Mouse (Mus musculus): ENCODE measurements around the gene Trpv2. TPM values are rescaled to one million over a fixed set of nuclear protein-coding genes. Genes with fewer than 3 reads are reported as not detected.

Trpv2 gene
- total and polyA plus RNA-seq, 2 experiments from 2014 or later, result 2.6 to 7.7 TPM

GRCm38 (mm10) chr11:62554934-62555517 lies 19.3 kb upstream of the Trpv2 start:
- DNase-seq (ENCODE audit: low spot score) (no peak), ATAC-seq (ENCODE audit: insufficient read depth, low read depth) (no peak)
- TF ChIP-seq EP300 (IDR thresholded peaks at IDR 0.05; ENCODE audit: low read depth) (no peak), CTCF (IDR thresholded peaks at IDR 0.05; ENCODE audit: low read depth) (no peak)
- no peak overlapping the region for H3K9ac ChIP-seq (replicated peaks; ENCODE audit: low read depth, low read length)
- no peak overlapping the region for H3K27ac ChIP-seq (ENCODE audit: low read depth)
- H3K4me2 ChIP-seq (ENCODE audit: low read depth, low read length), result peak overlapping the region; percentile 87
- no peak overlapping the region for H3K4me3 ChIP-seq (ENCODE audit: low read depth, low read length)
- no peaks in the 10 kb centered on the region for H3K9me3 ChIP-seq (replicated peaks; ENCODE audit: control insufficient read depth, low read length)
- peaks cover 22% of the 10 kb centered on the region for H3K4me1 ChIP-seq (ENCODE audit: control insufficient read depth, insufficient read depth)
- no peaks in the 10 kb centered on the region for H3K27me3 ChIP-seq (ENCODE audit: control insufficient read depth, insufficient read depth, low read length)
- peaks cover 18% of the 10 kb centered on the region for H3K36me3 ChIP-seq (replicated peaks; ENCODE audit: control insufficient read depth, insufficient read depth, low read length)

GRCm38 (mm10) chr11:62555896-62556412 lies 18.3 kb upstream of the Trpv2 start:
- H3K36me3 ChIP-seq (replicated peaks; ENCODE audit: control insufficient read depth, insufficient read depth, low read length), result peaks cover 18% of the 10 kb centered on the region
- ATAC-seq (ENCODE audit: insufficient read depth, low read depth), result no peak
- no peaks in the 10 kb centered on the region for H3K9me3 ChIP-seq (replicated peaks; ENCODE audit: control insufficient read depth, low read length)
- no peak overlapping the region for H3K9ac ChIP-seq (replicated peaks; ENCODE audit: low read depth, low read length)
- no peak overlapping the region for H3K4me3 ChIP-seq (ENCODE audit: low read depth, low read length)
- no peak overlapping the region for H3K27ac ChIP-seq (ENCODE audit: low read depth)
- H3K4me1 ChIP-seq (ENCODE audit: control insufficient read depth, insufficient read depth), result peaks cover 22% of the 10 kb centered on the region
- no peaks in the 10 kb centered on the region for H3K27me3 ChIP-seq (ENCODE audit: control insufficient read depth, insufficient read depth, low read length)
- H3K4me2 ChIP-seq (ENCODE audit: low read depth, low read length), result no peak overlapping the region
- no peak for TF ChIP-seq CTCF (IDR thresholded peaks at IDR 0.05; ENCODE audit: low read depth)
- no peak for TF ChIP-seq EP300 (IDR thresholded peaks at IDR 0.05; ENCODE audit: low read depth)
- no peak for DNase-seq (ENCODE audit: low spot score)

DNA sequence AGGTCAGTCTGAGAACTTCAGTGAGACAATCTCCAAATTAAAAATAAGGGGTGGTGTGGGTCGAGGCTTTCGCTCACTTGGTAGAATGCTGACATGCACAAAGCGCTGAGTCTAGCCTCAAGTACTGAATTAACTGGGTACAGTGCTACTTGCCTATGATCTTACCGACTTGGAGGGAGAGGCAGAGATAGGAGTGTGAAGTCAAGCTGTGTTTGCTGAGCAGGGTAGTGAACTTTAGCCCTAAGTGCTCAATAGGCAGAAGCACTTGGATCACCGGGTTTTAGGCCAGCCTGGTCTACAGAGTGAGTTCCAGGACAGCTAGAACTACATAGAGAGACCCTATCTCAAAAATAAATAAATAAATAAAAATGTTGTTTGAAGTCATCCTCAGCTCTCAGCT lies 17.1 kb upstream of the Trpv2 start:
- Histone ChIP-seq H3K4me1 (ENCODE audit: control insufficient read depth, insufficient read depth) (peaks cover 22% of the 10 kb centered on the region), H3K9ac (replicated peaks; ENCODE audit: low read depth, low read length) (no peak overlapping the region), H3K4me3 (ENCODE audit: low read depth, low read length) (no peak overlapping the region), H3K27ac (ENCODE audit: low read depth) (no peak overlapping the region), H3K27me3 (ENCODE audit: control insufficient read depth, insufficient read depth, low read length) (no peaks in the 10 kb centered on the region), H3K4me2 (ENCODE audit: low read depth, low read length) (no peak overlapping the region), H3K9me3 (replicated peaks; ENCODE audit: control insufficient read depth, low read length) (no peaks in the 10 kb centered on the region), H3K36me3 (replicated peaks; ENCODE audit: control insufficient read depth, insufficient read depth, low read length) (peaks cover 18% of the 10 kb centered on the region)
- no peak for TF ChIP-seq EP300 (IDR thresholded peaks at IDR 0.05; ENCODE audit: low read depth)
- TF ChIP-seq CTCF (IDR thresholded peaks at IDR 0.05; ENCODE audit: low read depth), result no peak
- WGBS, result 61% methylated on average over 5 of the region's 5 CpGs
- DNase-seq (ENCODE audit: low spot score) (no peak), ATAC-seq (ENCODE audit: insufficient read depth, low read depth) (no peak)

DNA sequence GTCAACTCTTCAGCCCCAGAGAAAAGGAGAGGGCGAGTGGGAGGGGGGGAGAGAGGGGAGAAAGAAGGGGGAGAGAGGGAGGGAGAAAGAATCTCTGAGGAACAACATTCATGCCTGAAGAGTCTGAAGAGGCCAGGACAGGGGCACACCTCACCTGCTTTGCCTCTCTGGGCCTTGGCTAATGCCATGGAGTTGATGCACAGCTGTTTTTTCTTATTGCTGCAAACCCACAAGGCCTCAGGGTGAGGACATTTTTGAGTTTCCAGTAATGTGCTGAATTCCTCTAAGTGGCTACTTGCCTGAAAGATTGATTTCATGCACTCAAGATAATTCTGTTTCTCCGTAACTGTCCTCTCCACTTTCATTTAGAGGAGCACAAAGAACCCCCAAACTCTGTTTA lies 16.1 kb upstream of the Trpv2 start:
- Histone ChIP-seq H3K27me3 (ENCODE audit: control insufficient read depth, insufficient read depth, low read length) (no peaks in the 10 kb centered on the region), H3K9ac (replicated peaks; ENCODE audit: low read depth, low read length) (no peak overlapping the region), H3K4me3 (ENCODE audit: low read depth, low read length) (no peak overlapping the region), H3K4me1 (ENCODE audit: control insufficient read depth, insufficient read depth) (peaks cover 20% of the 10 kb centered on the region), H3K36me3 (replicated peaks; ENCODE audit: control insufficient read depth, insufficient read depth, low read length) (peaks cover 16% of the 10 kb centered on the region), H3K4me2 (ENCODE audit: low read depth, low read length) (no peak overlapping the region), H3K9me3 (replicated peaks; ENCODE audit: control insufficient read depth, low read length) (no peaks in the 10 kb centered on the region), H3K27ac (ENCODE audit: low read depth) (no peak overlapping the region)
- no peak for ATAC-seq (ENCODE audit: insufficient read depth, low read depth)
- 63% methylated on average over 2 of the region's 2 CpGs for WGBS
- no peak for TF ChIP-seq EP300 (IDR thresholded peaks at IDR 0.05; ENCODE audit: low read depth)
- no peak for TF ChIP-seq CTCF (IDR thresholded peaks at IDR 0.05; ENCODE audit: low read depth)
- no peak for DNase-seq (ENCODE audit: low spot score)

DNA sequence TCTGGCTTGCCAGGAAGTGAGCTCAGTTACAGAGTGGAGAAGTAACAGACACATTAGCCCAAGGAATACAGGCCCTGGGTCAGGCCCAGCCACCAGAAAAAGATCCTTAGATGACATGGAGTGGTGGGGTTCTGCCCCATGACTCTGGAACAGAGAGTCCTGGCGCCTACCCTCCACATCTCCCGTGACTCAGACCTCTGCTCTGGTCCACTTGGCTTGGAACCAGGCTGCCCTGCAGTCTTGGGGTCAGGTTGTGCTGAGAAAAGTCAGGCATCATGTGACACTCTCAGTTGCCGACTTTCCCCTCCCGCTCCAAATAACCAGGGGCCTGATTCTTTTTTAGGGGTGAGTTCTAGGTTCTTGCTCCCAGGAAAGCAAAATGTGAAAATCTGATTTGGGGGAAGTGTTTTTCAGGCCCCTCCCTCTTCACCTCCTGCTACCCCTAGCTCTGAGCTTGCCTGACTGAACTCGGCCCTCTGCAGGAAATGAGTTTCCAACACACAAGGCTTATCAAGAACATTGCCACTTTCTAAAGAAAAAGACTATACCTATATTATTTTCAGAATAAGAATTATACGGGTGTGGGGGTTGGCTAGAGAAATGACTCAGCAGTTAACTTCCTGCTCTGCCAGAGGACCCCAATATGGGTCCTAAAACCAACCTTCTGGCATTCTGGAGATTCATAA lies 15.2 kb upstream of the Trpv2 start:
- WGBS, result 30% methylated on average over 6 of the region's 6 CpGs
- DNase-seq (ENCODE audit: low spot score) (no peak), ATAC-seq (ENCODE audit: insufficient read depth, low read depth) (peak; percentile 64; the same call in 1 of the 2 replicates)
- Histone ChIP-seq H3K9me3 (replicated peaks; ENCODE audit: control insufficient read depth, low read length) (no peaks in the 10 kb centered on the region), H3K27ac (ENCODE audit: low read depth) (no peak overlapping the region), H3K9ac (replicated peaks; ENCODE audit: low read depth, low read length) (no peak overlapping the region), H3K27me3 (ENCODE audit: control insufficient read depth, insufficient read depth, low read length) (no peaks in the 10 kb centered on the region), H3K36me3 (replicated peaks; ENCODE audit: control insufficient read depth, insufficient read depth, low read length) (peaks cover 7% of the 10 kb centered on the region), H3K4me2 (ENCODE audit: low read depth, low read length) (no peak overlapping the region), H3K4me1 (ENCODE audit: control insufficient read depth, insufficient read depth) (peaks cover 11% of the 10 kb centered on the region), H3K4me3 (ENCODE audit: low read depth, low read length) (no peak overlapping the region)
- TF ChIP-seq EP300 (IDR thresholded peaks at IDR 0.05; ENCODE audit: low read depth) (no peak), CTCF (IDR thresholded peaks at IDR 0.05; ENCODE audit: low read depth) (no peak)

Measured in heart, postnatal 0 days (tissue).